11 mouse cellular contexts compared by ENCODE assay signal in the genomic region with DNA sequence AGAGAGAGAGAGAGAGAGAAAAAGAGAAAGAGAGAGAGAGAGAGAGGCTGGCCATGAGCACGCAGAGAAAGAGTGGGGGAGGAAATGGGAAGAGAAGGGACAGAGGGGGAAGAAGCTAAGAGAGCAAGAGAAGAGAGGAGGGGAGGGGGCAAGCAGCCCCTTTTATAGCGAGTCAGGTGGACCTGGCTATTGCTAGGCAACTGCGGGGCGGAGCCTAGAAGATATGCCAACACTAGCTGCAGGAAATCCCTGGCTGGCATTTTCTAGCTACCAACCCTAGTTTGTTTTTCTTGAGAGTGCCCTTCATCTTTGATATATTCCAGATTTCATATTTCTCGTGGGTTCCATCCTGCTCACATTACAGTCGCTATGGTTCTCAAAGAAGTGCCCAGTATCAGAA. TPM values are rescaled to one million over a fixed set of nuclear protein-coding genes. Genes with fewer than 3 reads are reported as not detected.
A peak's percentile ranks its signal among the peaks of the same experiment; 100 is the strongest.
DNase-seq lines count a peak whose midpoint lies in the region; ATAC-seq and TF ChIP-seq lines count a peak whose summit lies in the region.
"Had no signal": no experiment of that assay in that cellular context is flagged by ENCODE, and none has a peak within 500 bp of the region (broad histone marks: within the 10 kb centered on the region; RNA-seq: fewer than 3 reads in every experiment).

No protein-coding gene starts in this region.

- H3K27ac ChIP-seq in limb, embryonic 13.5 days, result no peak overlapping the region
- H3K27ac ChIP-seq in limb, embryonic 10.5 days, result no peak overlapping the region
- H3K27ac ChIP-seq in embryonic facial prominence, embryonic 12.5 days, result no peak overlapping the region
- H3K27ac ChIP-seq in left cerebral cortex, adult 2 months, result no peak overlapping the region
- H3K27ac ChIP-seq: midbrain, embryonic 12.5 days had no signal

- H3K9ac ChIP-seq in limb, embryonic 13.5 days, result no peak overlapping the region
- H3K9ac ChIP-seq in embryonic facial prominence, embryonic 12.5 days, result no peak overlapping the region
- H3K9ac ChIP-seq: midbrain, embryonic 12.5 days had no signal

- H3K27me3 ChIP-seq in limb, embryonic 13.5 days, result no peaks in the 10 kb centered on the region
- no peaks in the 10 kb centered on the region for H3K27me3 ChIP-seq in limb, embryonic 10.5 days (ENCODE audit: low read depth, poor library complexity, severe bottlenecking)
- no peaks in the 10 kb centered on the region for H3K27me3 ChIP-seq in embryonic facial prominence, embryonic 12.5 days
- H3K27me3 ChIP-seq: midbrain, embryonic 12.5 days had no signal

- peak overlapping the region; percentile 48; the same call in 1 of the 2 replicates for H3K4me2 ChIP-seq in limb, embryonic 13.5 days (replicated peaks)
- H3K4me2 ChIP-seq in embryonic facial prominence, embryonic 12.5 days (replicated peaks), result peak overlapping the region; percentile 32

- peaks cover 16% of the 10 kb centered on the region; the same call in 1 of the 2 replicates for H3K4me1 ChIP-seq in limb, embryonic 13.5 days
- peaks cover 21% of the 10 kb centered on the region for H3K4me1 ChIP-seq in limb, embryonic 10.5 days
- H3K4me1 ChIP-seq in embryonic facial prominence, embryonic 12.5 days, result peaks cover 10% of the 10 kb centered on the region

- no peaks in the 10 kb centered on the region for H3K36me3 ChIP-seq in limb, embryonic 13.5 days
- no peaks in the 10 kb centered on the region for H3K36me3 ChIP-seq in limb, embryonic 10.5 days
- no peaks in the 10 kb centered on the region for H3K36me3 ChIP-seq in embryonic facial prominence, embryonic 12.5 days
- H3K36me3 ChIP-seq: midbrain, embryonic 12.5 days had no signal

- ATAC-seq in limb, embryonic 13.5 days (ENCODE audit: low FRiP score, low read depth), result no peak
- ATAC-seq in embryonic facial prominence, embryonic 12.5 days (ENCODE audit: insufficient number of reproducible peaks, insufficient read depth, low FRiP score, low TSS enrichment), result no peak

- intact Hi-C loops in left cerebral cortex, adult 2 months (cut with DNase I), result no loop called here

- 46% methylated on average over 6 of the region's 6 CpGs for WGBS in limb, embryonic 13.5 days
- 56% methylated on average over 6 of the region's 6 CpGs for WGBS in limb, embryonic 10.5 days
- 40% methylated on average over 6 of the region's 6 CpGs for WGBS in embryonic facial prominence, embryonic 12.5 days

- no peak for DNase-seq in limb, embryonic 10.5 days (ENCODE audit: low spot score)
- peak; percentile 24 for DNase-seq in brain, adult 2 months (ENCODE audit: low read depth, low spot score)
- DNase-seq in lung, postnatal 25 days (ENCODE audit: low spot score), result peak; percentile 23
- no peak for DNase-seq in left cerebral cortex, adult 2 months (ENCODE audit: extremely low spot score in 1 of 2, low spot score in 2 of 2)
- DNase-seq in thymus, postnatal 14 days, result no peak
- DNase-seq: adrenal gland, postnatal 10 days; heart, adult 11 months had no signal

- no peak overlapping the region for H3K4me3 ChIP-seq in limb, embryonic 13.5 days
- H3K4me3 ChIP-seq in limb, embryonic 10.5 days, result no peak overlapping the region
- no peak overlapping the region for H3K4me3 ChIP-seq in embryonic facial prominence, embryonic 12.5 days
- H3K4me3 ChIP-seq in left cerebral cortex, adult 2 months, result no peak overlapping the region
- H3K4me3 ChIP-seq: midbrain, embryonic 12.5 days had no signal

- TF ChIP-seq CTCF in left cerebral cortex, adult 2 months (IDR thresholded peaks at IDR 0.05), result no peak

- no peaks in the 10 kb centered on the region for H3K9me3 ChIP-seq in limb, embryonic 13.5 days
- H3K9me3 ChIP-seq in limb, embryonic 10.5 days (replicated peaks), result no peaks in the 10 kb centered on the region
- H3K9me3 ChIP-seq in embryonic facial prominence, embryonic 12.5 days, result no peaks in the 10 kb centered on the region
- H3K9me3 ChIP-seq: midbrain, embryonic 12.5 days had no signal

RNA-seq across cellular contexts. Expression of a gene that starts 19.4 kb away (rescaled TPM):
- polyA plus RNA-seq in limb, embryonic 13.5 days (2015; fragmentation: Nextera tagmentation; extraction: Ambion mirVana), result 0.60 and 0.70 TPM in 2 replicates
- polyA plus RNA-seq in limb, embryonic 10.5 days (2016; fragmentation: Nextera tagmentation; extraction: Ambion mirVana), result not detected in 2 replicates
- 0.15 and 0.38 TPM in 2 replicates for polyA plus RNA-seq in embryonic facial prominence, embryonic 12.5 days (2016; fragmentation: Nextera tagmentation; extraction: Ambion mirVana)
- not detected for total RNA-seq in left cerebral cortex, adult 2 months (2021)
- total RNA-seq: left cerebral cortex, postnatal 10 days had no signal

RNA-seq across cellular contexts. Expression of a gene that starts 32.8 kb away (rescaled TPM):
- polyA plus RNA-seq in limb, embryonic 13.5 days (2015; fragmentation: Nextera tagmentation; extraction: Ambion mirVana), result 0.06 TPM in 1 of 2 replicates, not detected in the other
- not detected in 2 replicates for polyA plus RNA-seq in limb, embryonic 10.5 days (2016; fragmentation: Nextera tagmentation; extraction: Ambion mirVana)
- not detected in 2 replicates for polyA plus RNA-seq in embryonic facial prominence, embryonic 12.5 days (2016; fragmentation: Nextera tagmentation; extraction: Ambion mirVana)
- under 1 TPM; 0.18 to 0.23 TPM for total RNA-seq in left cerebral cortex, adult 2 months (2021)
- total RNA-seq: left cerebral cortex, postnatal 10 days had no signal
- polyA plus RNA-seq: midbrain, embryonic 12.5 days had no signal

RNA-seq across cellular contexts. Expression of a gene that starts 42.8 kb away (rescaled TPM):
- polyA plus RNA-seq in limb, embryonic 13.5 days (2015; fragmentation: Nextera tagmentation; extraction: Ambion mirVana), result 2.7 and 2.8 TPM in 2 replicates
- polyA plus RNA-seq in limb, embryonic 10.5 days (2016; fragmentation: Nextera tagmentation; extraction: Ambion mirVana), result 2.2 and 2.7 TPM in 2 replicates
- polyA plus RNA-seq in embryonic facial prominence, embryonic 12.5 days (2016; fragmentation: Nextera tagmentation; extraction: Ambion mirVana), result 3.4 and 3.5 TPM in 2 replicates
- 10 to 100 TPM; 18.4 to 19.4 TPM for total RNA-seq in left cerebral cortex, adult 2 months (2021)

Comparison
In these comparisons a context has a peak if more than half of its experiments do, and no peak if none do; other contexts are left out.
1. DNase-seq: peak in brain, adult 2 months (single experiment) and lung, postnatal 25 days (single experiment); none in limb, embryonic 10.5 days (single experiment), left cerebral cortex, adult 2 months (0 of 2) and thymus, postnatal 14 days (single experiment).